Mouse (Mus musculus) heart, postnatal 0 days (tissue): Measurements from ENCODE around the gene Hmcn2.

ENCODE experiments used
- CTCF ChIP-seq: IDR thresholded peaks from 2 replicates; pipeline ENCODE4 v1.5.1; 2016; ENCODE audit warnings: antibody characterized with exemption, control low read depth, low read depth
- EP300 ChIP-seq: IDR thresholded peaks from 2 replicates; pipeline ENCODE4 v1.6.1; 2016; ENCODE audit warnings: antibody characterized with exemption, low read depth

GRCm38 (mm10) chr2:31460920-31461319, 146.7 kb downstream of the Hmcn2 start:
- no peak for TF ChIP-seq CTCF
- TF ChIP-seq EP300 = no peak
